Mouse (Mus musculus) right cerebral cortex, adult 18-20 months (tissue): ENCODE results near the gene 4930426L09Rik.

Experiments used
- DNase-seq: peaks from one replicate; pipeline ENCODE4 v3.0.0; 2022; ENCODE audit warnings: mixed read lengths

The 4930426L09Rik gene

GRCm38 (mm10) chr2:18998054-18998478 lies at the start of gene 4930426L09Rik, which contains the start of gene Pip4k2a:
Gene 4930426L09Rik (plus strand): TSS chr2:18998343.
Gene Pip4k2a (minus strand): TSS chr2:18998126.
- peak; percentile 96 for DNase-seq

GRCm38 (mm10) chr2:18948741-18949140 lies 49.4 kb upstream of the 4930426L09Rik start:
- DNase-seq: no peak

DNA sequence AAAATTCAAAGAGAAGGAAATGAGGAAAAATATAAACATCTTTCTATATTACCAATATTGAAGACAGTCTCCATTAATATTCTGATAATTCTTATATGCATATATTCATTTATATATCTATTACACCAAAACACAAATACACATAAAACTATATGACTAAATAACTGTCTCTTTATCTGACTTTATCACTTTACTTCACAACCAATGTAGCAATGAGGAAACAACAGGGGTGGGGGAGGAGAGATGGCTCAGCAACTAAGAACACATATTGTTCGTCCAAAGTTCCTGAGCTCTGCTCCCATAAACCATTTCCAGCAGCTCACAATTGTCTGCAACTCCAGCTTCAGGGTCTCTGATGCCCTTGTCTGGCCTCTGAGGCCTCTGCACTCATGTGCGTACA lies 47.4 kb upstream of the 4930426L09Rik start:
- DNase-seq: no peak

DNA sequence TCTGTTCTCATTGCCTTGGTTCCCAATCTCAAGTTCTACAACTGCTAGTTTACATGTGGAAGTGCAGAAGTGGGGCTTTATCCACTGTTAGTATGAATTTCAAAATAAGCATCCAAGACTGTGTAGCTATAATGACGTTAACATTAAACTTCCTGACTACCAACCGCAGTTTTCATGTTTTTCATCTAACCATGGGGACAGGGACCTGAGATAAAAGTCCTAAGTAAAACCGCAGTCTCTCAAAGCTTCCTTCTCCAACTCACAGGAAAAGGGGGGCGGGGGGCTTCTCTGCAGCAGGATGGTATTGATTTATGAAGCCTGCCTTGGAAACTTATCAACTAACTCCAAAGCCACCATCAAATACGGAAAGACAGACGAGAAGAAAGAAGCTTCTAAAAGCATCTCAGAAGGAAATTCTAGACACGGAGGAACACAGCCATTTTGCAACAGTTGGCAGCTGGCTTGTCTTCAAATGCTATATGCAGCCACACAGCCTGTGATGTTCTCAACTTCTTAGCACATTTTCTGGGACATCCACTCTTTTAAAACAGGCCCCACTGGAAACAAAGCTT lies 46.0 kb upstream of the 4930426L09Rik start:
- peak; percentile 57 for DNase-seq

DNA sequence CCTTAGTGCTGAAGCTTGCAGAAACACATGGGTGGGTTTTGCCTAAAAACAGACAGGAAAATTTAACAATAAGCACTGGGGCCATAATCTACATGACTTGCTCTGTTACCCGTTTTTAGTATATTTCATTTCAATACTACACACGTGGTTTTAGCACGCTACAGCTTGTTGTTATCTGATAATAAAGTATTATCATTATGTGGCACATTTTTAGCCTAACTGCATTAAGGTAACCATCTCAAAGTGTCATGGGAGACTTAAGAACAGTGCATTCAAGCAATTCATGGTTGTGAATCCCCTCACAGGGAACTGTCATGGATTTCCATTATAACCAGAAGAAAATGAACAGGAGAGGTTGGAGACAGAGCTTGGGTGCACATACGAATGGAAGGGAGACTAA lies 43.7 kb upstream of the 4930426L09Rik start:
- no peak for DNase-seq

- DNase-seq: no peak
Observed at GRCm38 (mm10) chr2:18955022-18955421, 43.1 kb upstream of the 4930426L09Rik start.

DNA sequence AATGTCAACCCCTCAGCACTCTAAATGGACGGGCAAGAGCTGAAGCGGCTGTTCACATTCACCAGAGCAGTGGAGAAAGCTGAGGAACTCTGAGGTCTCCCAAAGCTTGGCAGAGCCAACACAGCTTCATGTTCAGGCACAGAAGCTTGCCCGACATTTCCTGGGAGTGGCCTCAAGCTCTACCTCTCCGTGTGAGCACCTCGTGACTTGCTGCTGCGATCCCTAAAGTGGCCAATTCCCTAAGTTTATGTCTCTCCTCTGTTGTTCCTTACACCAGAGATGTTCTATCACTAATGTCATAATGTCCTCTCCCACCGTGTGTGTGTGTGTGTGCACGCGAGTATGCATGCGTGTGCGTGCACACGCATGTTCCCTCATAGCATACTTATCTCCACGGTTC lies 42.5 kb upstream of the 4930426L09Rik start:
- no peak for DNase-seq

GRCm38 (mm10) chr2:18956424-18956823 lies 41.7 kb upstream of the 4930426L09Rik start:
- no peak for DNase-seq

DNA sequence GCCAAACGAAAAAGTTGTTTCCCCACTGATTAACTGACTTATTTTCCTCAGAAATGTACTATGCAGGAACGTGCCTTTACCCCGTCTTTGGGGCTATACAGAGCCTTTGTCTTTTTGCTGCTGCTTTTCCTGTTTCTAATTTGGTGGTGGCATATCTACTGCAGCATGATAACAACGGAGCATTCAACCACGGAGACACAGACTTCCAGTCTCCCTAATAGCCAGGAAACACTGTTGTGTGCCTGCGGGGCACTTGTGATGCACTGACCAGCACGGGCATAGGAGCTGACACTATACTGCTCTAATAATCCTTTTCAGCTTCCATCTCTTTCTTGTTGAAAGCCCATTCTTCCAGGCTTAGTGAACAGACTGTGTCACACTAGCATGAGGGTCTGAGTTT lies 41.2 kb upstream of the 4930426L09Rik start:
- no peak for DNase-seq

DNA sequence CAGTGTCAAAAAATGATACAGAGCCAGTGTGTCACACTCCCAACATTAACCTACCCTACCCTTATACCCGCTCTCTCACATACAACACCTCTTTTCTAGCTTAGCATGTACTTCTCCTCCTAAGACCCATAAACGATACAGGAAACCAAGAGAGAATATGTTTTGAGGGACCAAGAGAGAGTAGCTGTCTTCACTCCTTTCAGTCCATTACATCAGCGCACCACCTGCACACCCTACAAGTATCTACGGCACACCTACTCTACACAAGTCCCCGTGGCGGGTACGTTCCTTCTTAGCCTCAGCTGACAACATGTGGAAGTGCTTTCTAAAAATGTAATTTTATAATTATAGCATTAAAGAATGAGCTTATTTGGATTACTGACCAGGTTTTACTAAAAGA lies 40.7 kb upstream of the 4930426L09Rik start:
- no peak for DNase-seq

DNA sequence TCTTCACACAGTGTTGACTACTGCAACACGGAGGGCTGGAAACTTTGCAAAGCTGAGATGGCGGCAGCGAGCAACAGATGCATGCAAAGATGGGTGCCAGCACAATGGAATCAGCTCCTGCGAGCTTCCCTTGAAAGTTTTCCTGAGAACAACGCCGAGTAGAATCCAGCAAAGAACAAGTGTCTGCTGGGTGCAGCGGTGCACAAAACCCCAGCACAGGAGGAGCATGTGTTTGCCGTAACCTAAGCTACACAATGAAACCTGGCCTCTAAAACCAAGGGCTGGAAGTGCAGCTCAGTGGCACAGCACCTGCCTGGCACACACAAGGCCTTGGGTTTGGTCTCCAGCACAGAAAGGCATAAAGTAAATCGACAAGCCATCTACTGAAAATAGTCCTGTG lies 40.1 kb upstream of the 4930426L09Rik start:
- DNase-seq: no peak

- no peak for DNase-seq
Observed at GRCm38 (mm10) chr2:18958501-18958900, 39.6 kb upstream of the 4930426L09Rik start.

- no peak for DNase-seq
Observed at GRCm38 (mm10) chr2:18959008-18959407, 39.1 kb upstream of the 4930426L09Rik start.

GRCm38 (mm10) chr2:18959558-18959957 lies 38.6 kb upstream of the 4930426L09Rik start:
- no peak for DNase-seq

DNA sequence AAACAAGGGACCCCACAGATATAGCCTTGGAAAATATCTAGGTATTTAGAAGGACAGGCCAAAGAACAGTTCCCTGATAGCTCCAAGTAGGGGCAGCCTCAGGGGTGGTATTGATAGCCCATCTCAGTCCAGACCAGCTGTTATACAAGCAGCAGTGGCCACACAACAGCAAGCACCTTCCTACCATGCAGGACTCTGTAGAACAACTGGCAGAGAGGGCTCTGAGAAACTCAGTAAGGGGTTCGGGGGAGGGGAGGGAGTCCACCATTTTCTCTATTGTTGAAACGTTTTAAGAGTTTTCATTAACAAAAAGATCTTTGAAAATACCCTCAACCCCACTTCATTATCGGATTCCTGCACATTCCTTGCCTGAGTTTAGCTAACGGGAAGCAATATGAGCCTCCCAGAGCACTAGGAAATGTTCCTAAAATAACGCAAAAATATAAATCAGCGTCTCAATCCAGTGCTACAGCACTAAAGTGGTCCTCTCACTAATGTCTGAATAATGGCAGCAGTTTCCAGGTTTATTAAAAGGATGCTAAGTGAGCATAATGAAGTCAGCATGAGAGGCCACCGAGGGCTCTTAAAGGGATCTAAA lies 37.7 kb upstream of the 4930426L09Rik start:
- DNase-seq: no peak

GRCm38 (mm10) chr2:18962502-18962901 lies 35.6 kb upstream of the 4930426L09Rik start:
- DNase-seq: no peak

DNA sequence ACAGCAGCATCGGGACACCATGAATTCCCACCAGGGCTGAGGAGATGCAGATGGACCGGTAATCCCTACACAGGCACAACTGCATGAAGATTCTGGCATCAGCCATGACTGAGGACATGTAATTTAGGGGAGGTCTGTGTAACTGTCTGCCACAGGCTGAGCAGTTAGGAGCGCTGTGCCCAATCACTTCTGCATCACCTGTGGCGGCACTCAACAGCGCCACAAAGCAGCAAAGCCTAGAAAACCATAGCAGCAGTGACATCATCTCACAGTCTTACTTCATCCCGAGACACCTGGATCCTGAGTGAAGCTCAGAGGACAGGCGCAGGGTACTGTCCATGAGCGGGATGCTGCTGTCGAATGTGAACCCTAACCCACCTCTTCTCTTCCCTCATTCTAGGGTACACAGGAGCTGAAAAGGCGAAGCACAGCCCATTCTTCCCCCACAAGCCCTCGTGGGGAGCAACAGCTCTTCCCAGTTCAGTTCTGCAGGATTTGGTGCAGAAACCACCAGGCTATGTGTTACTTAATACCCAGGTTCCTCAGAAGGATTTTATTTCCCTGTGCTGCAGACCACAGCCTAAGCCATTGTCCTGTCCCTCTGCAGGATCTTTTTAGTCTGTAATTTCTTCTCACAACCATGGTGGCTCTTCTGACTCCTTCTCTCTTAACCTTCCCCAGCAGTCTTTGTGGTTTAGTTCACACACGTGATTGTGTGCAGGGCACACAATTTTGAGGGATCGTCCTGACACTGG lies 34.7 kb upstream of the 4930426L09Rik start:
- no peak for DNase-seq

GRCm38 (mm10) chr2:18965108-18965507 lies 33.0 kb upstream of the 4930426L09Rik start:
- no peak for DNase-seq

DNA sequence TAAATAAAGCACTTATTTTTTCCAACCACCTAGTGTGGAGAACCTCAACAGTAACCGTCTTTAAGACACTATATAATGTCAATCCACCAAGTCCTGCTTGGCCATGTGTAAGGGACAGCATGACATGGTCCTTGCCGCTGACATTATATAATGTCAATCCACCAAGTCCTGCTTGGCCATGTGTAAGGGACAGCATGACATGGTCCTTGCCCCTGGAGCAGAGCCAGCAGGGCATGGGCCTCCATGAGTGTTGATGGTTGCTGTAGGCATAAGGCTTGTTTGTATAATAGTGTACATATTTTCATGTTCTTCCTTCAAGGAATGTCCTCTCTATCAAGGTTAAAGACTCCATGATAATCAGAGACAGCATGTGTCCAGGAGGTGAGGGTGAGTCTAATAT lies 32.2 kb upstream of the 4930426L09Rik start:
- DNase-seq: no peak

DNA sequence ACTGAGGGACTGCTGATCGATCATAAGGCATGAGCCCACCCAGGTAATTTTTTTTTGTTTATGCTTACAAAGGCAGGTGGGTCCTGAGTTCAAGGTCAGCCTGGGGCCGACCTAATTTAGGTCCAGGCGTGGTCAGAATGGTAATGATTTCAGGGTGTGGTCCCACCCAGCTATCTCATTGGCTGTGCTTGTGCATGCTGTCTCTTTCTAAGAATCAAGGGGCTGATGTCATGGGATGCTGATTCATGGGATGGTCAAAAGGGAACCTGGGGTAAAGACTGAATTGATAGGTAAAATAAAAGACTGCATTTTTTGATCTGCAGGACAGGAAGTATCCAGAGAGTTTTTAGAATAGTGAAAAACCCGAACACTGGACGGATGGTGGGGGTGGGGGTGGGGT lies 31.6 kb upstream of the 4930426L09Rik start:
- DNase-seq: no peak

DNA sequence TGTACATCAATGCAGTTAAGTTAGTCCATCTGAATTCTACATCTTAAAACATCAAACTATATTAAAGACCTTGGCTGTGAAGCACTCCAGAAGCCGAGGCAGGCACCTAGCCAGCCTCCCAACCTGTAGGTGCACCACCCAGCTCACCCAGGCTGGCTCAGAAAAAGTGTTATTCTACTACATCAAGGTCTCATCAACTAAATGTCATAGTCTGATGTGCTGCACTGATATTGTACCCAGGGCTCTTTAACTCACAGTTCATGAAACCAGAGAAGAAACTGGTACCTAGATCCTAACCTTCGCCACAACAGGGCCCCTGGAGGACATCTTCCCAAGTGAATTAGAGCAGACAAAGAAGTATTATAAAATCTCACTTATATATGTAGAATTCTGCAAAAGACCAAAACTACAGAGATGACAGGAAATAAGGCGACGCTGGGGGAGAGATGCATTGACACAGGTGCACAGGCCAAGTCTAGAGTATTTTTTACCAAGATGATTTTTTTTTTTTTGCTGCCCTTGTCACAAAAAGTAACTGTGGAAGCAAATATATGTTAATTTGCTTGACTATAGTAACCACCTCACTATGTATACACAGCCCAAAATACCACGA lies 30.6 kb upstream of the 4930426L09Rik start:
- DNase-seq: no peak

DNA sequence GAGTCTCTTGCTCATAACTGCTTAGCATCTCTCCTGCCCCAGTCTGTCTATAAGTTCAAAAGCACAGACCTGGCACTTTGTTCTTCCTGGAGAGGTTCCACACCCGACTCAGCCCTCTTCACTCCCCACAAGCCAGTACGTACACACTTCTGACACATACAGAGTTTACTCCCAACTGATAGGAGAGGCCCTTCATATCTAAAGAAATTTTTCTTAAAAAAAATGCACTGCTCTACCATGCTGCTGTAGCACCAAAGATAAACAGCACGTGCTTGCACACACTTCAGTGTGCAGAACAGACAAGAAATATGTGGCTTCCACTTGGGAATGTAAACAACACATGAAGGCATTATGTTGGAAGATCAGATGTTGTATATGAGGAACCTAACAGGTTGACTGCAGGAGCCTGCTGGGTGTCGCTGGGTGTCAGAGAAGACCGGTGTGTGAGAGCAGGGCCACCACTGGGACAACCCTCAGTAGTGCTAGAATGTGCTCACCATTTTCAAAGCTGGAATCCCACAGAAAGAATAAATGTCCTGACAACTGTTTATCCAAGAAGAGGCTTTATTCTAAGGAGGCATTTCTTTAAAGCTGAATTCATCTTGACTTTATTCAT lies 29.0 kb upstream of the 4930426L09Rik start:
- no peak for DNase-seq

DNA sequence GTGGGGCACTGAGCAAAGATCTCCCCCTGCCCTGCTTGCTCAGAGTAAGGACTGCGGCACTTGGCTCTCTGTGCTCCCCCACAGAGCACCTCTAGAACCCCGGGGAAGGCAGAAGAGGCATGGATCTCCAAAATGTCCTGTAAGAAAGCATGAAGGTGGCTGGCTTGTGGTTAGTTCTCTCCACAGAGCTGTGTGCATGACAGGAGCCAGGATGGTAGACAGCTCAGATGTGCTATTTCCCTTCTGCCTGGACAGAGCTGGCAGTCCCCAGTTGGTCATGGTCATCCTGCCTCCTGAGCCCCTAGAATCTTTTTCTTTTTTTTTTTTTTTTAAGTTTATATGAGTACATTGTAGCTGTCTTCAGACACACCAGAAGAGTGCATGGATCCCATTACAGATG lies 27.7 kb upstream of the 4930426L09Rik start:
- no peak for DNase-seq
